Comparison of ENCODE assay signal across 22 mouse cellular contexts in the genomic region with DNA sequence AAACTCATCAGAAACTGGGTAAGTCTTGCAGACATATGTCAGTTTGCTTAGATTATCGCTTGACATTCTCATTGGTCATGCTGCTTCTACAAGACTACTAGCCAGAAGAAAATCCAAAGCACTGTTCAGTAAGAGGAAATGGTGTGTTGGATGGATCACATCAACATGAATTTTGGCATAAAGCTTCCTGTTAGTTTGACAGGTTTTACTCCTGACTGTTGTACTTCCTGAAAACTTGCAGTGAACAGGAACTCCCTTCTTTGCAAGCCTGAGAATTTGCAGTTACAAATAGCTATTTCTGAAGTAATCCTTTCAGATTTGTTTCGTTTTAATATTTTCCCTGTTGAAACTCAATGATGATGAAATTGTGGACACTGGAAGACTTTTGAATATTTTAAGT.
"Had no signal": no experiment of that assay in that cellular context is flagged by ENCODE, and none has a peak within 500 bp of the region (broad histone marks: within the 10 kb centered on the region; RNA-seq: fewer than 3 reads in every experiment).

No protein-coding gene starts in this region.

- H3K27ac ChIP-seq: liver, embryonic 13.5 days; liver, embryonic 15.5 days; macrophage; midbrain, embryonic 13.5 days; midbrain, embryonic 15.5 days; neural tube, embryonic 13.5 days; neural tube, embryonic 15.5 days; stomach, embryonic 15.5 days; stomach, postnatal 0 days had no signal

- H3K27me3 ChIP-seq: liver, embryonic 13.5 days; liver, embryonic 15.5 days; megakaryocyte, embryonic 14.5 days; midbrain, embryonic 13.5 days; midbrain, embryonic 15.5 days; neural tube, embryonic 13.5 days; neural tube, embryonic 15.5 days; stomach, embryonic 15.5 days had no signal

- ATAC-seq: liver, postnatal 0 days; midbrain, embryonic 13.5 days; midbrain, embryonic 15.5 days had no signal

- DNase-seq: liver, embryonic 13.5 days; liver, postnatal 0 days; lung, embryonic 14.5 days; lung, postnatal 14 days; lung, postnatal 36 days; retina, postnatal 1 day; right cerebral cortex, adult 18-20 months; right cerebral cortex, postnatal 25 days; right cerebral cortex, postnatal 4 days; spleen, adult 18-20 months; thymus, adult 2 months; thymus, postnatal 25 days had no signal

- H3K4me3 ChIP-seq: liver, embryonic 13.5 days; liver, embryonic 15.5 days; megakaryocyte, embryonic 14.5 days; midbrain, embryonic 13.5 days; midbrain, embryonic 15.5 days; neural tube, embryonic 13.5 days; neural tube, embryonic 15.5 days; stomach, embryonic 15.5 days had no signal

- H3K9me3 ChIP-seq: liver, embryonic 13.5 days; liver, embryonic 15.5 days; megakaryocyte, embryonic 14.5 days; midbrain, embryonic 13.5 days; midbrain, embryonic 15.5 days; neural tube, embryonic 13.5 days; neural tube, embryonic 15.5 days; stomach, embryonic 15.5 days had no signal

- H3K4me1 ChIP-seq: liver, embryonic 13.5 days; liver, embryonic 15.5 days; midbrain, embryonic 13.5 days; midbrain, embryonic 15.5 days; neural tube, embryonic 13.5 days; neural tube, embryonic 15.5 days; stomach, embryonic 15.5 days had no signal

- H3K4me2 ChIP-seq: liver, embryonic 13.5 days; liver, embryonic 15.5 days; lung, embryonic 14.5 days; midbrain, embryonic 11.5 days; midbrain, embryonic 13.5 days; midbrain, embryonic 15.5 days; neural tube, embryonic 13.5 days; neural tube, embryonic 15.5 days; stomach, embryonic 15.5 days had no signal

- H3K36me3 ChIP-seq: liver, embryonic 13.5 days; liver, embryonic 15.5 days; midbrain, embryonic 13.5 days; midbrain, embryonic 15.5 days; neural tube, embryonic 13.5 days; neural tube, embryonic 15.5 days; stomach, embryonic 15.5 days had no signal

- H3K9ac ChIP-seq: liver, embryonic 13.5 days; liver, embryonic 15.5 days; liver, postnatal 0 days; lung, embryonic 14.5 days; midbrain, embryonic 13.5 days; midbrain, embryonic 15.5 days; neural tube, embryonic 13.5 days; neural tube, embryonic 15.5 days; stomach, embryonic 15.5 days had no signal
